Mouse (Mus musculus) megakaryocyte, embryonic 14.5 days (primary cell): ENCODE measurements around the gene Gm21118. TPM values are rescaled to one million over a fixed set of nuclear protein-coding genes. Genes with fewer than 3 reads are reported as not detected.
"Not testable (repeated sequence)": the region's sequence is repeated elsewhere in the genome, so short reads cannot be mapped to it uniquely, and the experiment has no call there.

ENCODE experiments used
- H3K27me3 ChIP-seq: replicated peaks from 2 replicates; pipeline ENCODE3; 2012; ENCODE audit warnings: inconsistent platforms
- H3K36me3 ChIP-seq: replicated peaks from 2 replicates; pipeline ENCODE3; 2012; ENCODE audit warnings: low read length, inconsistent platforms, mixed read lengths
- H3K4me1 ChIP-seq: 2 replicates; pipeline ENCODE4 v1.6.1; 2012; ENCODE audit warnings: inconsistent platforms
- H3K4me3 ChIP-seq: replicated peaks from 2 replicates; pipeline ENCODE3; 2012; ENCODE audit warnings: moderate library complexity, mild to moderate bottlenecking, inconsistent platforms
- H3K9me3 ChIP-seq: 2 replicates; pipeline ENCODE4 v1.6.1; 2012; ENCODE audit warnings: inconsistent platforms
- polyA plus RNA-seq: library from polyadenylated mRNA; stranded (reverse); fragments of >175 nt; gene quantifications from 2 replicates; pipeline ENCODE4 v1.2.3, GENCODE M21; 2012; ENCODE audit warnings: low replicate concordance; ENCODE audit not compliant: insufficient read depth

Gene Gm21118
- polyA plus RNA-seq, result not detected in 2 replicates

GRCm38 (mm10) chrY:70273542-70273941, at the start of gene Gm21118:
Gene Gm21118, minus strand, starts transcription at chrY:70273642.
- not testable (repeated sequence) for H3K4me1 ChIP-seq, H3K9me3 ChIP-seq, H3K36me3 ChIP-seq, H3K27me3 ChIP-seq, H3K4me3 ChIP-seq

GRCm38 (mm10) chrY:70303187-70303586, 29.7 kb upstream of the Gm21118 start, which contains the start of the genes Gm29423 and Gm29644:
Gene Gm29423, minus strand, starts transcription at chrY:70303287.
Gene Gm29644, minus strand, starts transcription at chrY:70303343.
- H3K4me3 ChIP-seq, H3K27me3 ChIP-seq, H3K4me1 ChIP-seq, H3K36me3 ChIP-seq, H3K9me3 ChIP-seq: not testable (repeated sequence)

Other genes with a start within 250 kb of the Gm21118 start
- not detected in 2 replicates for gene Gm29423, start 29.6 kb upstream of the Gm21118 start, polyA plus RNA-seq
- gene Gm29644, start 29.7 kb upstream of the Gm21118 start, polyA plus RNA-seq, result not detected in 2 replicates
- not detected in 2 replicates for gene Gm20888, start 168.2 kb upstream of the Gm21118 start, polyA plus RNA-seq